Mouse (Mus musculus) cerebellum, postnatal 10 days (tissue): ENCODE data around the gene Lcor.

ENCODE experiments used
- DNase-seq, 2 experiments: peaks; one replicate each; pipeline ENCODE4 v3.0.0; 2021; ENCODE audit warnings: mixed read lengths in 2 of 2

Lcor gene

DNA sequence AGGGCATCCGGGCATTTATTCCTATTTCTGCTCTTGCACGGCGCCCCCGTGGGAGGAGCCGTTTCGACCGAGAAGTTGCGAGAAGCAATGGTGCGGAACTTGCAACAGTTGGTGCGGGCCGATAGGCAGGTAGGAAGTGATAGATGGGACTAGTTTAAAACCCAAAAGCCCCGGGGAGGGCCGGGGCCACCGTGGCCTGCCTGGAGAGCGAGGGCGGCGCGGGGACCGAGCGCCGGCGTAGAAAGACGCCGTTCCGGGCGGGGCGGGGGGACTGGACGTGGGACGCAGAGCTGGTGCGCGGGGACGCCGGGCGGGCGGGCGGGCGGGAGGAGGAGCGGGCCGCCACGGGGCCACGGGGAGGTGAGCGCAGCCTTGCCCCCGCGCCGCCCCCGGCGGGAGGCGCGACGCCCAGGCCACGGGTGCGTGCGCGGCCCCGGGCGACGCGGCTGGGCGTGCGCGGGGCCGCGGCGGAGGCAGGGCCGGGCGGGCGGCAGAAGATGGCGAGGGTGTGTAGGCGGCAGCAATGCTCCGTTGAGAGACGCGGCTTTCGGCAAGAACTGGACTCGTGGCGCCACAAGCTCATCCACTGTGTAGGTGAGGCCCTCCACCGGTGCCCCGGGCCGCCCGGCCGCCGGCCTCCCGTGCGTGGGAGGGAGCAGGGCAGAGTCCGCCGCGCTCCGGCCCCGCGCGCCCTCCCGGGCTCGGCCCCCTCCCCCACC, at the start of gene Lcor:
Gene Lcor, plus strand, starts transcription at position 448 of the 719 bp plus-strand sequence.
- DNase-seq: peak; percentile 90

- no peak for DNase-seq
Observed at GRCm38 (mm10) chr19:41435366-41435765, 47.1 kb upstream of the Lcor start.

GRCm38 (mm10) chr19:41436461-41436860, 46.0 kb upstream of the Lcor start:
- DNase-seq: no peak

GRCm38 (mm10) chr19:41438953-41439352, 43.5 kb upstream of the Lcor start:
- DNase-seq: peak in 1 of 2 experiments; percentile 27

DNA sequence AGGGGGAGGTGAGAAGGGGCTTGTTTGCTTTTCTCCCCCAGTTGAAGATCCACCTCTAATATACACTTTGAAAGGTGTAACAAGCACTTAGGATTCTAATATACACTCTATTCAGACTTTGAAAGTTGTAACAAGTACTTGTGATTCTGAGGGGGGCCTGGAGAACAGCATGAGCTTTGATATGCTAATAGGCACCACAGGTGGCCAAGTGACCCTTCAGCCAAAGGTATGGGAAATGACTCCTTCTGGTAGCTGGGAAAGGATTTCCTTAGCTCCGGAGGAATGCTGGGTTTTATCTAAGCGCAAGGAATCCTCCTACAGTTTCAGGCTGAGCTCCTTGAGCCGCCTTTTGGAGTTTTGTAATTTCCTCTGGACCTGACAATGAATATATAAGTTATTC, 41.0 kb upstream of the Lcor start:
- no peak for DNase-seq

DNA sequence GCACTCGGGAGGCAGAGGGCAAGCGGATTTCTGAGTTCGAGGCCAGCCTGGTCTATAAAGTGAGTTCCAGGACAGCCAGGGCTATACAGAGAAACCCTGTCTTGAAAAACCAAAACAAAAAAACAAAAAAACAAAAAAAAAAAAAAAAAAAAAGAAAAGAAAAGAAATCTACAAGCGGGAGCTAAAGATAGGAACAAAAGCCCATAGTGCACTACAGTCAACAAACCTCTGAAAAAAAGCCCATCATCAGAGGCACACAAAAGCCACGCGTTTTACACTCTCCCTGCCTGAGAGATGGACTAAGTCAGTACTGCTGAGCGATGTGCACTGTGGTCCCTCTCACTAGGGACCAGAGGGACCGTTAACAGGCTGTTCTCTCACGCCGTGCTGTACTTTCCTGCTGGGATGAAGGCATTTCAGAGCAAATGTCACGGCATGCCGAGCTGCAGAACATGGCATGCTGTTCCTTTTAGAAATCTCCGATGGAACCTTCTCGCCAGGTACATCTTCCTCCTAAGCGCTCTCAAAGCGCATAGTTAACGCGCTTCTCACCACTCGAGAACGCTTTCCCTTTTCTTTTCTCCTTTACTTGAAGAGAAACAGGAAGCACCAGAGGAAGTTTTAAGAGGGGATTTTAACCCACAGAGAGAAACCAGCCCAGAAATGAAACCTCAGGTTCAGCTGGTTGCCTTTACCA, 40.4 kb upstream of the Lcor start:
- DNase-seq: no peak

- DNase-seq: peak; percentile 62 to 70
Observed at GRCm38 (mm10) chr19:41442608-41442969, 39.8 kb upstream of the Lcor start.

GRCm38 (mm10) chr19:41444491-41444890, 37.9 kb upstream of the Lcor start:
- no peak for DNase-seq

GRCm38 (mm10) chr19:41445013-41445610, 37.3 kb upstream of the Lcor start:
- no peak for DNase-seq

DNA sequence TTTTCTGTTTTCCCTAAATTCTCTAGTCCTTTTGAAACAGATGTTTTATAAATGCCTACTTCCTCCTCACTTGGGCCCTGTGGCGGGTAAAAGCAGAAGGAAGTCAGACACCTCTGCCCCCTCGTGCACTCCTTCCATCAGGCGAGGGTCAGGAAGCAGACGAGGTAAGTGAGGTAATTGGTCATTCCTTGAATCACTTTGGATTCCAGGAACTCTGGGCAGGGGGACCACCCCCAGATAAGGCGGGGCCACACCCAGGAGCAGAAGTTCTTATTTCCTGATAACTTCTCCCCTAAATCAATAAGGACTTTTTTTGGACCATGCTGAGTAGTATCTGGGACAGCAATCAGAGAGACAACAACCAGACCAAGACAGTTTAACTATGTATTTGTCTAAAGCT, 36.7 kb upstream of the Lcor start:
- DNase-seq: no peak

- DNase-seq: no peak
Observed at GRCm38 (mm10) chr19:41447166-41447565, 35.3 kb upstream of the Lcor start.

DNA sequence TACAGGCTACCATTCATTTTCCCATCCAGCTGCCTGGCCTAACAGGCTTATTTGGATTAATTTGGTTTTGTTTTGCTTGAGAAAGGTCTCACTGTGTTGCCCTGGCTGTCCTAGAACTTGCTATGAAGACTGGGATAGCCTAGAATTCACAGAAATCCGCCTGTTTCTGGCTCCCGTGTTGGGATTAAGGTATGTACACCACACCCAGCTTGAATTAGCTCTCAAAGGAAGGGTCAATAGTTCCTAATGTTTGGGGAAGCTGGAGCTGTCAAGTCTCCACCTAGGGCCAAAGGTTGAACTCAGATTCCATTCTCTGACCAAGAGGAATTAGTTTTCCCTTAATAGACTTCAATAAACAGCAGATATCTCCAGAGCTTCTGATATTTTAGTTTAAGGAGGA, 34.7 kb upstream of the Lcor start:
- DNase-seq: no peak

DNA sequence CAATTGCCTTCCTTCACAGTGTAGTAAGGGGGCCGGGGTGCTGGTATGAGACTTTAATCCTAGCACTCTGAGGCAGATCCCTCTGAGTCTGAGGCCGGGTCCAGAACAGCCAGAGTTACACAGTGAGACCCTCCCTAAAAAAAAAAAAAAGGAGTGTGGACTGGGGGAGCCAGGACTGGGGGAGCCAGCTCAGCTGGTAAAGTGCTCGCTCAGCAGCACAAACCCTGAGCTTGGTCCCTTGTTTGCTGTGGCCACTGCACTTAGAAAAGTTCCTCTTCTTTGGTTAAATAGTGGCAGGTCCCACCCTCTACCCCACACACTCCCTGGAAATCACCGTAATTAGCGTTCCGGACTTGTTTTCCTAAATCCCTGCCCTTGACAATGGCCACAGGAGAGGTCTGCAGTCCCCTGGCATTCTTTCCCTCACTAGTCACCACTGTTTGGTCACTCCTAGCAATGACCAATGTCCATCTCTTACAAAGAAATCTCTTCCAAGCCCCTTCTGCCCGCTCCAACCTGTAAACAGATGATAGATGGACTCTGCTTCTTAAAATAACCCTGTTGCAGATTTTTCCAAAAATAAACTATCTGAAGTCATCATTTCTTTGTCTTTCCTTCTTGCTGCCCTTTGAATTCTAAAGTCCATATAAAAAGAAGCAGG, 32.9 kb upstream of the Lcor start:
- no peak for DNase-seq

DNA sequence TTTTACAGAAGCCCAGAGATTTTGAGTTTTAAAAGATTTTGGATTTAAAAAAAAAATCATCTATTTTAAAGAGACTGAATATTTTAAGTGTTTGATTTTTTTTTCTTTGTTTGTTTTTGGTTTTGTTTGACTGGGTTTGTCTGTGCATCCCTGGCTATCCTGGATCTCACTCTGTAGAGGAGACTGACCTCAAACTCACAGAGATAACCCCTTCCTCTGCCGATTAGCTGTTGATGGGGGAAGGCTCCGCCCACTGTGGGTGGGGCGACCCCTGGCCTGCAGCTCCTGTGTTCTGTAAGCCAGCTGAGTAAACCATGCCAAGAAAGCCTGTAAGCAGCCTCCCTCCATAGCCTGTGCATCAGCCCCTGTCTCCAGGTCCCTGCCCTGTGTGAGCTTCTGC, 30.3 kb upstream of the Lcor start:
- DNase-seq: peak in 1 of 2 experiments; percentile 17

- DNase-seq: no peak
Observed at GRCm38 (mm10) chr19:41454601-41455000, 27.8 kb upstream of the Lcor start.

- DNase-seq: no peak
Observed at GRCm38 (mm10) chr19:41455091-41455626, 27.3 kb upstream of the Lcor start.

- DNase-seq: no peak
Observed at GRCm38 (mm10) chr19:41457181-41457580, 25.3 kb upstream of the Lcor start.

DNA sequence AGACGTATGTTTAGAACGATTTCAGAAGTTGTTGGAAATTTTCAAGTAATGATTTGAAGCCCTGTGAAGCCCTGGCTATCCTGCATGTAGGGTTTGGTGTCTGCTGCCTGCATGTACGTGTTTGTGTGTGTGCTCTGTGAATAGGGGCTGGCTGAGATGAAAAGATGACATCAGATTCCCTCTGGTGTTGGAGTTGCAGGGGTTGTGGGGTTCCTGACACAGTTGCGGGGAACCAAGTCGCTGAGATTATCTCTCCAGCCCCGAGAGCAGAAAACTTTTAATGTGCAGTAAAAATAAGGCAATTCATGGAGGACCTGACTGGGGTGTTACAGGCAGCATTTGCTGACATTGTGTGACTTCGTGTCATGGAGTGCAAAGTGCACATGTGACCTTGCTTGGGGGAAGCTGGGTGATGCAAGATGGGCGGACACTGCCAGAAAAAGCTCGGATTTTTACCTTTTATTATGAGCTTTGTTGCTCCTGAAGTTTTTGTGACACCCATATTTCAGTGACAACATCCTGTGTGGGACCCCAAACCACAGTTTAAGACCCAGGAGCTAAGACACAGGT, 20.2 kb upstream of the Lcor start:
- no peak for DNase-seq

DNA sequence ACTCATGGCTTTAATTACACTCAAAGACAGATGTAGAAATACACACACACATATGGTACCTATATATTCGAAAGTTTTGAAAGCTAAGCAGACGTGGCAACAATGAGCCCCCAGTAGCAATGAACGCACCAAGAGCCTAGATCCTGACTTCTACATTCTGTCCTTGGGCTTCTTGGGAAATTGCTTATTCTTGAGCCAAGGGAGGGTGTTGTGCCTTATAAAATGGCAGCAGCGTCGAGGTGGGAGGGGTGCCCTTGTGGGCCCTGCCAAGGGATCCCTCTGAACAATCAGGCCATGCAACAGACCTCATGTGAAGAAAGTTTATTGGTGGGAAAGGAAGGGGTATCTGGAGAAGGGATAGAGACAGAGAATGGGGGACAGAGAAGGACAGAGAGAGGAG, 18.6 kb upstream of the Lcor start:
- DNase-seq: no peak

GRCm38 (mm10) chr19:41466475-41466874, 16.0 kb upstream of the Lcor start:
- no peak for DNase-seq

- no peak for DNase-seq
Observed at GRCm38 (mm10) chr19:41473566-41474135, 8.8 kb upstream of the Lcor start.

DNA sequence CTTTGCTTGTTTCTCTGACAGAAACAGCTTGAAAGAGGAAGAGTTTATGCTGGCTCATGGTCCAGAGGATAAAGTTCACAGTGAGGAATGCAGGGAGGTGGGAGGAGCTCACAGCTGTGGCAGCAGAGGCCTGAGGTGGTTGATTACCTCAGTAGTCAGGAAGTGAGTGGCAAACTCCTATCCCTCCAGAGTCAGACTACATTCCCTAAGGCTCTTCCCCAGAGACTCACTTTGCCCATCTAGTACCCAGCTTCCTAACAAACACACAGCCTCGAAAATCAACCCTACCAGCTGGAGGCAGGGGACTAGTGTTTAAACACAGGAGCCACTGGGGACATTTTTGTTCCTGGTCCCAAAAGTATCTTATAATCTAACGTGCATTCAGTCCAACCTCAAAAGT, 7.5 kb upstream of the Lcor start:
- no peak for DNase-seq
